Mouse (Mus musculus) liver, postnatal 0 days (tissue): ENCODE measurements around the gene Ddb2.

Source experiments
- CTCF ChIP-seq: sonication (generic); IDR thresholded peaks from 2 replicates; pipeline ENCODE4 v1.5.1; 2016; ENCODE audit warnings: antibody characterized with exemption, low read depth
- EP300 ChIP-seq: IDR thresholded peaks from 2 replicates; pipeline ENCODE4 v1.6.1; 2016; ENCODE audit warnings: antibody characterized with exemption, low read depth, mild to moderate bottlenecking

GRCm38 (mm10) chr2:91279372-91279755, 42.6 kb upstream of the Ddb2 start:
- TF ChIP-seq CTCF = no peak
- no peak for TF ChIP-seq EP300
